Mouse (Mus musculus): ENCODE measurements around the gene Susd4.
A peak's percentile ranks its signal among the peaks of the same experiment; 100 is the strongest.

Gene Susd4

DNA sequence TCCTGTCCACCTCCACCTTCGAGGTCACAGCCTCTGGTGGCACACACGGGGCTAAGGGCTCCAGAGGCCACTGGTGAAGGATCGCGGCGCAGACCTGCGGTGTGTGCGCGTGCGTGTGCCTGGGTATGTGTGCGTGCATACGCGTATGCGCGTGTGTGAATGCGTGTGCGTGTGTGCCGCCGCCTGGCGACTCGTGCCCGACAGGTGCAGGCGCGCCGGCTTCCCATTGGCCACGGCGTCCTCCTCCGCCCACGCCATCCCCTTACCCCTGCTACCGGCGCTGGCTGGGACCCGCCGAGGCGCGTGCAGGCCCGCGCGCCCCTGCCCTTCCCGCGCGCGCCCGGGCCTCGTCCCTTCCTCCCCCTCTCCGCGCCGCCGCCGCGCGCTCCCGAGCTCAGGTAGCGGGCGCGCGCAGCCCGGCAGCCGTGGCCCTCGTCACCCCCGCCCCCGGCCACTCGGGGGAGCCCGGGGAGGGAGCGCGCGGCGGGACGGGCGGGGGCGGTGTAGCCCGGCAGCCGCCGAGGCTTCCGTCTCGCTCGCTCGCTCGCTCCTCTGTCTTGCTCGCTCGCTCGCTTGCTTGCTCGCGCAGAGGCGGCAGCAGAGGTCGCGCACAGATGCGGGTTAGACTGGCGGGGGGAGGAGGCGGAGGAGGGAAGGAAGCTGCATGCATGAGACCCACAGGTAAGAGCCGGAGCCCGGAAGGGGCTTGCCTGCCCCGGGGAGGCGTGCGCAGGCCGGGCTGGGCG lies at the start of gene Susd4:
TSS of gene Susd4 (plus strand) at position 145 of the 746 bp plus-strand sequence.
- peak; percentile 78 for DNase-seq (ENCODE audit: extremely low spot score)

DNA sequence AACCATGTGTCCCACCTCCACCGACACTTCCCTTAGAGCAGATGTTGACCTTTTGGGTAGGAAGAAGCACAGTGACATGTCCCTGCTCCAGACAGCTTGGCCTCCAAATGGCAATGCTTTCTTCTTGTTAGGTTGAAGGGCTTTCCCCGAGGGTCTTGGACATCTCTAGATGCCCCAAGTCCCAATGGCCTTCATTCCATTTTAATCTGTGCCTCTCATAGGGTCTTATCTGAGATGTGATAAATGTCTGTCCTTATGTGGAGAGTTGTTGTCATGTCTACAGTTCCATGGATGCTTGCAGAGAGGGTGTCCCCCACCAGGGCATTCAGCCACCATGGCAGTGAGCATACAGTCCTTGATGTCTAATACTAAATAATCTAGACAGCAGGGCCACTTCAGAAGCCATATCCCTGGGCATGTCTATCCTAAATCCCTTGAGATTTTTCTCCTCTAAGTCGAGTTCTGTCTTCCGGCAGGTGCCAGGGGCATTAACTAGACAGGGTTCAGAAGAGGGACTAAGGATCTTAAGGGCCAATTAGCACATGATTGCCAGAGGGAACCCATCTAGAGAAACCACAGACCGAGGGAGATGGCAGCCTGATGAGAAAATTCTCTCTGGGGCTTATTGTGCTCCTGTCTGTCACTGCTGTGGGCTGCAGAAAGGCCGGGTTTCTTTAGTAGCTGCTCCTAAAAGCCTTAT lies 49.3 kb upstream of the Susd4 start:
- no peak for DNase-seq (ENCODE audit: extremely low spot score)

DNA sequence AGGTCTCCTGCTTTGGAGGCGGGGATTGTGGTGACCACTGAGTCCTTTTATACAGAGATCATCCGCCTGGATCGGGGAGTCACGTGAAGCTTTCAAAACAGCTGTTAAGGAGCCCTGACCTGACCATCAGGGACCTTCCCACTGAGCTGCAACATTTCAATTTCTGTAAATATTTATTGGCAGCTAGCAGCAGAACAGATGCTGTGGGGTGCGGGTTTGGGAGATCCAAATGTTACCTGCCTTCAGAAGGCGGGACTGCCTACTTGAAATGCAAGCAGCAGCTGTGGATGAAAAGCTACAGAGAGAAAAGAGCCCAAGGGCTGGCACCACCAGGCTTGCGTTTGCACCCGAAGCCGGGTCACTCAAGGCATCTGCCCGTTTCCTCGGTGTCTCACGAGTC lies 36.1 kb upstream of the Susd4 start:
- DNase-seq (ENCODE audit: extremely low spot score), result no peak

DNA sequence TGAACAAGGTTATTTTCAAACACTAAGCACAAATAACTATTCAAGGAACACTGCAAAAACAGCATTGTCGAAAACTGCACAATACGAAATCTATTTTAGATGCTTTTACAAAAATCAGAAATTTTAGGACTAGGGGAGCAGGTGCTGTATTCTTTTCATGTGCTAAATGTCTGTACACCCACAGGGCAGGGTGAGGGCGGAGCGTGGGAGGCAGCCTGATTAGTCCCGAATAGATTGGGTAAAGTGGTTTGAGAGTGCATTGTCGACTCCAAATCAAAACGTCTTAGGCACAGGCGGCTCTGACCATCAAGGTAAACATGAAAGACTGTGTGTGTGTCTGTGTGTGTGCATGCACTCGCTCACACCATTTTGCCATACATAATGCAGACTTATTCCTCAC lies 34.7 kb upstream of the Susd4 start:
- no peak for DNase-seq (ENCODE audit: extremely low spot score)

DNA sequence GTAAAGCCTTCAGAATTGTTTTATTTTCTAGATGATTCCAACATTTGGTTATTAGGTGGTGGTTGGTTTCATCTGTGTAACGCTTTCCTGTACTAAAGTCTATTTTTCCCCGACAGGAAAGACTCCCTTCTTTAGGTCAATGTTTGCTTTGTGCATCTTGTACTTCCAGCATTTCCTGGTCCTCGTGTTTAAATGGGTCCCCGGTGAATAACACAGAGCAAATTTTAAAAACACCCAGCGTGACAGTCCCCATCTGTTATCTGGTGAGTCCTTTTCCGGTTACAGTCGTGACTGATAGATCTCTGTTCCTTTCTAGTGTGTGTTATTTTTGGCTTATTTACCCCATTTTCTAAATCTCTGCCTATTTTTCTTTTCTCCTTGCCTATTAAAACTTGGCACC lies 31.0 kb upstream of the Susd4 start:
- no peak for DNase-seq (ENCODE audit: extremely low spot score)

DNA sequence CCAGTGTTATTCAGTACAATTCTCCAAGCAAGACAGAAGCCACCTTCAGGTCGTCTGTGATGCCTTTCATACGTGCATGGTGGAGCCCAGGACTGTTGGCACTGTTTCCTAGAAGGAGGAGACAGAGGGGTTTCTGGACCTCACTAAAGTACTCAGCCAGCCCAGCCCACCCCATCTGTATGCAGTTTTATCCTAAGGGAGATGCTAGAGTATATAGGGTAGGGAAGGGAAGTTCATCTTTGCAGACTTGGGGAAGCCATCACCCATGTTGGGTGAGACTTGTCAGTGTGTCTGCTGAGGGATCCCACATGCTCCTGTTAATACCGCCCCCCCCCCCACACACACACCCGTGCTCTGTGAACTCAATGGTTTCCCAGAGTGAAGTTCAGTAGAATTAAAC lies 27.8 kb upstream of the Susd4 start:
- DNase-seq (ENCODE audit: extremely low spot score), result no peak

DNA sequence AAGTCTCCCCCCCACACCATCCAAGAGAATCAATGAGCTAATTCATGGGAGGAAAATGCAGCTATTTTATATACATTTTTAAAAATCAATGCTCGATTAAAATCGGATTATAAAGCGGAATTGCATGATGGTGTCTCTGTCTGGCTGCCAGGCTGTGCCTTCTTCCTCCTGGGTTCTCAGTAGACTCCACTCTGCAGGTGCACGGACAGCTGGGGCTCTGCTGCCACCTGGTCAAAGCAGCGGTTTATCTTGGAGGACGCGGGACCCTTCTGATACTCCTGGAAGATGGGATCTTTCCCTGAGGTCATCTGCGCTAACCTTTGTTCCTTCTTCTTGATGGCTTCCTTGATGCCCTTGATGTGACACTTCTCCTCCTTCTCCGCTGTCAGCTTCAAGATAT lies 16.6 kb upstream of the Susd4 start:
- no peak for DNase-seq (ENCODE audit: extremely low spot score)

DNA sequence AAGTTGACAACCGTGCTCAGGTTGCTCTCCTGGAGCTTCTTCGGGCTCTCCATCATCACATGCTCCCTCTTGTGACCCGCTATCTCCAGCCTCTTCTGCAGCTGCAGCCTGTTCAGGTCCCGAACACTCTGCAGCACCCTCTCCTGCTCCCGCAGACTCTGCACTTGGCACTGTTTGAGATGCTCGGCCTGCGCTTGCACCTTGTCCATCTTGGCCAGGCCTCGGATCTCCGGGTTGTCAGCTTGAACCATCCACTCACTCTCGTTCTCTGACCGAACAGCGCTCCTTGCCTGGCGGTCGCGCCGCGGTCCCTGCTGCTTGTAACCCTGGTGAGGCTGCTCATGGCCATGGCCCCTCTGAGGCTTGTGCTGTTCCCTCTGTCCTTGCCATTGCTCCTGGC lies 15.8 kb upstream of the Susd4 start:
- no peak for DNase-seq (ENCODE audit: extremely low spot score)

DNA sequence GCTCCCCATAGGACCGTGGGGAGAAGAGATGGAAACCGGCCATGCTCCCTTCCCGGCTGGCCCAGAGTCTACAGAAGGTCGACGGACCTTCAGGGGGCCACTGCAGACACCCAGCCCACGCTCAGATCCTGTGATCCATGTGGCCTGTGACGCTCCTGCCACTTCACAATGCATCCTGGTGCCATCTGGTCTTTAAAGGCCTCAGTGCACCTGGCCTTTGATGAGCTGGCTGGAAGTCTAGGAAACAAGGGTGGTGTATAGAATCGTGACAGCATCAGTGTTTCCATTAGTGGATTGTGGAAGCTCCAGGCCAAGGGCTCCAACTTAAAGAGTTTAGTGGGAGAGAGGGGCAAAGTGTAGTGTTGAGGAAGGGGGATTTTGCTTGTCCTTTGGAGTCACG lies 14.6 kb upstream of the Susd4 start, which contains the start of gene Ccdc185:
TSS of gene Ccdc185 (minus strand) at position 101 of the 400 bp plus-strand sequence.
- no peak for DNase-seq (ENCODE audit: extremely low spot score)

DNA sequence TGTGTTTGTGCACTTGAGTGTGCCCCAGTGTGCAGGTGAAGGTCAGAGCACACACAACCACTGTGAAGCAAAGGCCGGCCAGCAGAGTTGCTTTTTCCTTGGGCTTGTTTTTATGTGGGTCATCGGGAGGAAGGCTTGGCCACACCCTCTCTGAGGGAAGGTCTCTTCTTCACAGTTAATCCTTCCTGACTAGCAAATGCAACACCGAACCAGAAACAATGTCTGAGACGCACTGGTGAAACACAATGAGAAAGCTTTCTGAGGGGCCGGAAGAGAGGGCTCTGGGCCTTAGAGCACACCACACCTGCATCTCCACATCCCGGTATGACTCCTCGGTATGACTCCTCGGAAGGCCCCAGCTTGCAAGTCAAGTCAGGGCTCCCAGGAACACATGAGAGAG lies 12.4 kb upstream of the Susd4 start:
- DNase-seq (ENCODE audit: extremely low spot score), result no peak

DNA sequence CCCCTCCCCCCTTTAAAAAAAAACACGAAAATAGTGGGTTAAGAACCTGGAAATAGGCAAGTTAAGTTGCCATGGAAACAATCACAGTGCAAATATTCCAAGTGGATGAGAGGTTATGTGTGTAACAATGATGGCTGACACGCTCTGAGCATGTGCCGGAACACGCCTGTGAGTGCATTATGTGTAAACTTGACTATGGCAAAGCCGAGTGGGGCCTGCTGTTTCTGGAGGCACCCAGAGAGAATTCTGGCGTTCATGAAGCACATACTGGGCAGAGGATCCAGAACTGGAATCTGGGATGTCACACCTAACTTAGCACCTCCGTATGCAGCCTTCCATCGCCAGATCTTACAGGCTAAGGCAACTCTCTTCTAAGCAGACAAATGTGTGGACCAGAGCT lies 10.0 kb upstream of the Susd4 start:
- no peak for DNase-seq (ENCODE audit: extremely low spot score)

DNA sequence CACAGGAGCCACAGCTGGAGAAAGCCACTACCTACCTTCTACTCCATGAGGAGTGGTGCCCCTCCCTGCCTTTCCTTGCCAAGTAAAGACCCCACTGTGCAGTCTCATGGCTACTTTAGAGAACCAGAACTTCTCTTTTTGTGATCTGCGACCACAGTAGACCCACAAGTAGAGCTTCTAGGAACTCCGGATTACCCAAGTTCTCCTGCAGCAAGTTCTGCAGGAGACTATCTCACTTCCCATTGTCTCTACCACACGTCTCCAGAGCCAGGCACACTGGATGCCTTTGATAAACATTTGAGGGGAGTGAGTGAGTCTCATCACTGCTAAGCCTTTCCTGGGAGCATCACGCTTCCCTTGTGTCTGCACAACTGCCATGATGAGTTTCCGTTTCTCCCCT lies 8.8 kb upstream of the Susd4 start:
- no peak for DNase-seq (ENCODE audit: extremely low spot score)

DNA sequence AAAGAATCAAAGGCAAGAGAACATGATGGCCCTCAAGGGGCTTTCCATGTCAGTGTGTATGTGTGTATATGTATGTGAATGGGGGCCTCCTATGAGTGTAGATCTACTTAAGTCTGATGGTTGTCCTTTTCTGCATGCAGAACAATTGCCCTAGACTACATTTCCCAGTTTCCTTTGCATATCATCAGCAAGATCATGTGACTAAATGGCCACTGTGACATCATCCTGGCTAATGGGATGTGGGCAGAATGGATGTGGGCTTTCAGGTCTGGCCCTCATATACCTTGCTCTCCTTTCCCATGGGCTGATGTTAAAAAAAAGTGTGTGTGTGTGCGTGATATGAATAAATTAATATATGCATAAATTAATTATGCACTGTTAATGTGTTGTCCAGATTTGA lies 4.9 kb upstream of the Susd4 start:
- no peak for DNase-seq (ENCODE audit: extremely low spot score)

DNA sequence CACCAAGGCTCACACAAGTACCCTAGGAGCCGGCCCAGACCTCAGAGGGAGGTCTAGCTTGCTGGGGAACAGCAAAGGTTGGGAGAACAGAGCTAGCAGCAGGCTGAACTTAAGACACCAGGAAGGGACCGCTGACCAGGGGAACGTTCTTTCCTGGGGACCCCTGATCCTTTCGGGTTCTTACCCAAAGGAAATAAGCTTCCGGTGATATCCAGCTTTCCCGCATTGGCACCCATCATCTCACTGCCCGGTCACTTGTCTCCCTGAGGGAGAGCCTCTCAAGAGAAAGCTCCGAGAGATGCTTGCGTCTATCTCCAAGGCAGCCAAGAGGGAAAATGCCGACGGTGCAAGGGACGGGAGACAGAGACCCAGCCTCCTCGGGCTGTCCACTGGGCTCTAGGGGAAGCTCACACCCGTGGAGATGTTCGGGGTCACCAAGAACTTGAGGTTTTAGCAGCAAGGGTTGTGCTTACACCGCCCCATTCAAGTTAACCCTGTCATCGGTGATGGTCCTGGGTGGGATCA lies 407 bp upstream of the Susd4 start:
- DNase-seq (ENCODE audit: extremely low spot score), result peak; percentile 23

DNA sequence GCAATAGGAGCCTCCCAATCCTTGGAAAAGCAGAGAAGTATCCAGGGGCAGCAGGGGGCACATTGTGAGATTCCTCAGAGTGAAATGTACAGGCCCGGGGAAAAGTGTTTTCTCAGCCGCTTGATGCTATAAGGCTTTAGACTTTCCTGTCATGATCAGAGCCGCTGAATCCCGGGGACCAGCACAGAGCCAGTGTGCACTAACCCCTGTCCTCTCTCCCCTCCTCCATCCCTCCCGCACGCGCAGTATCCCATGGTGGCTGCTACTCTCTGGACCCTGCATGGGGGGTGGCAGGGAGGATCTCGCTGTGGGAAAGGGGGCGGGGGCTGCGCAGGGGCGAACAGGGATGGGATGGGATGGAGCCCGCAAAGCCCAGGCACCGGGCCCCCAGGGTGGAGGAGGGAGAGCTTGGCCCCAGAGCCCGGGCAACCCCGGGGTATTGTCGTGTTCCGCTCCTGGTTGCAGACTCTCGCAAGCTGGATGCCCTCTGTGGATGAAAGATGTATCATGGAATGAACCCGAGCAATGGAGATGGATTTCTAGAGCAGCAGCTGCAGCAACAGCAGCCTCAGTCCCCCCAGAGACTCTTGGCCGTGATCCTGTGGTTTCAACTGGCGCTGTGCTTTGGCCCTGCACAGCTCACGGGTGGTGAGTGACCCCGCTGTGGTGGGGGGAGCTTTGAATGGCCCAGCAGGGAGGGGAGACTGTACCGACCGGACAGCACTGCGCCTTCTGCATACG lies 1.1 kb downstream of the Susd4 start:
- DNase-seq (ENCODE audit: extremely low spot score), result peak; percentile 67

DNA sequence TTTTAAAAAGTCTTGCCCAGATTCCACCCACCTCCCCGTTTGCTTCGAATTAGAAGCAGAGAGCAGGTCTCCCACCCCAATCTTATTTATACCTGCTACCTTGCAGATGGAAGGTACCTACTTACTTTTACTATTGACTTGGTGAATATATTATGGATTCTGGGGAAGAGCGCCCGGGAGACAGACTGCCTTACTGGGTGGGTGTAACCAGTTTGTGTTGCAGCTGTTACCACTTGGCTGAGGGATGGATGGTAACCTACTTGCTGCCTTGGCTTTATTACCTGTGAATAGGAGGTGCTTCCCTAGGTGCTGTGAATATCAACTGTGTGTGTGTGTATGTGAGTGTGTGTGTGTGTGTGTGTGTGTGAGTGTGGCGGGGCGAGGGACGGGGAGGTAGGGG lies 11.9 kb downstream of the Susd4 start:
- DNase-seq (ENCODE audit: extremely low spot score), result no peak

DNA sequence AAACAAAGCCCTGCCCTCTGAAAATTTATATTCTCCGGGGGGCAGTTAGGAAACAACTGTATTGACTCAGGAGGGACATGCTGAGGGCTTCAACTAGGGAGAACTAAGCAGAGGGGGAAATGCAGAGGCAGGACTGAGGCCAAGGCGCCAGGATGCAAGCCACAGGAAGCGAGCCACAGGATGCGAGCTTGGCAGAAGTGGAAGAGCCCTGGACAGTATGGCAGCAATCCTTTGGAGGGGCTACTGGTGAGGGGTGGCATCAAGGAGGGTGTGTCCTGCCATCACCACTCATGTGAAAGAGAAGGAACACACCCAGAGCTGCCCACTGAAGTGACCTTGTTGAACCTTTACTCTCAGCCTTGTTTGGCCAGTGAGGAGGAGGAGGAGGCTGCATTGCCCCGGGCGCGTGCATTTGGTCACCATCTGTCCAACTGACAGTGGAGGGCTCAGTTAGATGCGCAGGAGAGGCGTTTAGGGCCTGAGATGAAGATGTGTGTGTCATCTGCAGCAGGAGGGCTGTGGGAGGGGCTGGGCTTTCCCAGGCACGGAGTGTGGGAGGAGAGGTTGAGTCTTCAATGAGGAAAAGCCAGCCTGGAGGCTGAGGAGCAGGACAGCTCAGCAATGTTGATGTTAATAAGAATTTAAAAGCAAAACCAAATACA lies 13.2 kb downstream of the Susd4 start:
- peak; percentile 35 for DNase-seq (ENCODE audit: extremely low spot score)

DNA sequence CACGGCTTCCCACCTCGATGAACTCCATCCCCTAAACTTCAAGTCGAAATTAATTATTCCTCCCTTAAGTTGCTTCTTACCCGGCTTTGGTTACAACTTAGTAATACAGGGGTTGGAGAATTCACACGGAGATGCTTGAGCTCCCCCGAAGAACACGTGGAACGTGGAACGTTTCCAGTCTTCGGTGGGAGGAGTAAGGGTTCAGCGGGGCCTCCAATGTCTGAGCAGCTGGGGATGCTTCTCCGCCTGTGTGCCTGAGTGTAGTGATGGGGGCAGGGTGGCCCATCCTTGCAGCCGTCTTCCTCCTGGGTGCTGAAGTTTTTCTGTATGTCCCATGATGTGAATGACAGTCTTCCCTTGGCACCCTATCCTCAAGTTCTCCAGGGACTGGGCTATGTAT lies 14.6 kb downstream of the Susd4 start:
- no peak for DNase-seq (ENCODE audit: extremely low spot score)

DNA sequence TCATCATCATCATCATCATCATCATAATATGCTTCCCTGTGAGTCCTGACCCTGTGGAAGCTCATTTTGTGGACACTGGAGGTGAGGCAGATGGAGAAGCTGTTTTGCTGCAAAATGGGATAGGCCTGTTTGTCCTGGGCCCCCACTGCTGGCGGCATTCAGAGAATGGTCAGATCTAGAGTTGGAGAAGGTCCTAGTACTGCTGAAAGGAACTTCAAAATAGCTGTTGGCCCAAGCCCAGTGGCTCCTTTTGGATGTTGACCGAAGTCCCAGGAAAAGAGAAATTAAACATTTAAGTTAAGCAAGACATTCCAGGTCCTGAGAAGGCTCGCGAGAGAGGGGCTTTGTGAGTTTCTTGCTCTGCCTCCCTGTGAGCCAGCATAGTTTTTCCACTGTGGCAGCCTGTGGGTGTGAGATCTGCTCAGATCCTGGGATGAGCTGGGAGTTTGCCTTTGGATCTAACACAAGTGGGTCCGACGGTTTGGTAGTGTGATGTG lies 15.4 kb downstream of the Susd4 start:
- no peak for DNase-seq (ENCODE audit: extremely low spot score)

DNA sequence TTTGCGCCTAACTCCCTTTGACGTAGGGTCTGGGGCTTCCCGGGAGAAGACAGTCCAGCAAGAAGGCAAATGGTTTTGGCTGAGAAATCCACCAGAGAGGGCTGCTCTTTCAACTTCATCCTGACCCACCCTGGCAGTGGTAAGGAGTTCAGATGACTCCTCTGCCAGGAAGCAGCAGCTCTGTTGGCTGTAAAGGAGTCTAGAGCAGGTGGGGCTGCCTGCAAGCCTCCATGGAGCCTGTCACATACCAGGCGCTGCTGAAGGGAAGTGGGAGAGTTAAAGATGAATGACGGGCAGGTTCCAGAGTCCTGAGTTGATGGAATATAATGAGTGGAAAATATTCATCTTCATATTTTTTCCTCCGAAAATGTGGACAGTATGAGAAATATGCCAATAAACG lies 20.1 kb downstream of the Susd4 start:
- no peak for DNase-seq (ENCODE audit: extremely low spot score)

DNA sequence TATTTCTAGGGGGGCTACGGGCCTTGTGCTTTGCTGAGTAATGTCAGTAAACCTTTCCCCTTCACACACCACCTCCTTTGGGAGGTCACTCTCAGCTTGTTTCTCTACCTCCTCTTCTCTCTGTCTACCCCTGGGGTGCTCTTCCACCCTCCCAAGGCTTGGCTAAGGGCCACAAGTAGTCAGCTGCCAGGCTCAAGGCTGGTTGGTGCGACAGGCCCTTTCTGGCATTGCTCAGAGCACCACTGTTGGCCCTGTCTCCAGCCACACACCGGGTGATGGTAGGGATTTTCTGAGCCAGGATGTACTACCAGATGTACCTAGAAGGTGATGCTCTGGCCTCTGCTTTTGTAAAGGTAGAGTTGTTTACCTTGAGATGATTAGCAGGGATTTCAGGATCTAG lies 21.1 kb downstream of the Susd4 start:
- no peak for DNase-seq (ENCODE audit: extremely low spot score)

DNA sequence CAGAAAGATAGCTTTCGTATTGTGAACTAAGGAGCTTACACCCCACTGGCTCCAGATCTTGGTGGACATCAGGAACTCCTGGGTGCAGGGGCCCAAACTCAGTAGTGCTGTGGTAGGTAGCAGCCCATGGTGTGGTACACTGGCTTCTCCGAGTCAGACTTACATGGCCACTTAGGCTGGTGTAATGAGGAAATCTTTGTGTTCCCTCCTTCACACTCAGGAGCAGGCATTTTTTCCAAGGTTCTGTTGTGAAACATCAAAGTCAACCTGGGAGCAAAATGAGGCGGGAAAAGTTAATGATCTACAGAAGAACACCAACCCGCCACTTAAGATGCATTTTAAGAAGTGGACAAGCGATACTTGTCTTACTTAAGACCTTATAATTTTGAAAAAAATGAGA lies 21.8 kb downstream of the Susd4 start:
- DNase-seq (ENCODE audit: extremely low spot score), result no peak

Data from embryo, embryonic 9.5 days (tissue).